Mouse (Mus musculus): Measurements from ENCODE around the gene Mbd4. TPM values are rescaled to one million over a fixed set of nuclear protein-coding genes. Genes with fewer than 3 reads are reported as not detected.

Gene Mbd4
- polyA plus RNA-seq, 1 experiment from 2014 or later: 10.7 TPM

DNA sequence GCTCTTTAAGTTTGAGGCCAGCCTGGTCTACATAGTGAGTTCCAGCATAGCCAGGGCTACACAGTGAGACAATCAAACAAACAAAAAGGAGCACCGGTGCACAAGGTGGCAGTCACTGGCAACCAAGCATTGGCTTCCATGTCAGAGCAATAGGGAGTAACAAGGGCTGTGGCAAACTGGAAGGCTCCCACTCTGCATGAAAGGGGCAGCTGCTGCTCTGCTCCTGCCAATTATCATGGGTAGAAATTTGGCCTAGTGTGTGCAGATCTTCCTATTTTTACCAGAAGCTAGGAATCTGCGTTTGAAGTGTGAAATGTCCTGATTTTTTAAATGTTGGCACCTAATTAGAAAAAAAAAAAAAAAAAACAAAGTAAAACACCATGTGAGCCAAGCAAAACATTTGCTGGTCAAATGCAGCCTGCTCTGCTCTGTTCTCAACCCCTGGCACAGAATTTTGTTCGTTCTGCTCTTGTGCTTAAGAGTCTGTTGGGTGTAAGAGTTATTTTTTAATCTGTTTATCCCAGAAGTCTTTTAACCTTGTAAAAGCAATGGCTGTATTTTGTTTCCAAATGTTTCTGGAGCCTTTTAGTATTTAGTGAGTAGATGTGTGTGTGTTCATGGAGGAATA lies 2.7 kb upstream of the Mbd4 start:
- no peak for ATAC-seq (ENCODE audit: low FRiP score)

GRCm38 (mm10) chr6:115854432-115854831 lies 1.3 kb upstream of the Mbd4 start:
- Histone ChIP-seq H3K9ac (no peak overlapping the region), H3K9me3 (no peaks in the 10 kb centered on the region), H3K4me3 (no peak overlapping the region), H3K36me3 (peaks cover 4% of the 10 kb centered on the region; the same call in 1 of the 2 replicates), H3K27me3 (no peaks in the 10 kb centered on the region), H3K4me2 (no peak overlapping the region), H3K4me1 (replicated peaks) (peaks cover 29% of the 10 kb centered on the region), H3K27ac (no peak overlapping the region)
- WGBS: 73% methylated on average over 2 of the region's 2 CpGs
- ATAC-seq (ENCODE audit: low FRiP score): no peak

More for the DNA sequence above, 2.7 kb upstream of the Mbd4 start:
- Histone ChIP-seq H3K4me1 (replicated peaks) (peaks cover 30% of the 10 kb centered on the region), H3K4me2 (no peak overlapping the region), H3K4me3 (no peak overlapping the region), H3K36me3 (no peaks in the 10 kb centered on the region), H3K9me3 (no peaks in the 10 kb centered on the region), H3K27me3 (no peaks in the 10 kb centered on the region), H3K27ac (no peak overlapping the region), H3K9ac (no peak overlapping the region; the same call in 1 of the 2 replicates)
- 86% methylated on average over 3 of the region's 3 CpGs for WGBS

DNA sequence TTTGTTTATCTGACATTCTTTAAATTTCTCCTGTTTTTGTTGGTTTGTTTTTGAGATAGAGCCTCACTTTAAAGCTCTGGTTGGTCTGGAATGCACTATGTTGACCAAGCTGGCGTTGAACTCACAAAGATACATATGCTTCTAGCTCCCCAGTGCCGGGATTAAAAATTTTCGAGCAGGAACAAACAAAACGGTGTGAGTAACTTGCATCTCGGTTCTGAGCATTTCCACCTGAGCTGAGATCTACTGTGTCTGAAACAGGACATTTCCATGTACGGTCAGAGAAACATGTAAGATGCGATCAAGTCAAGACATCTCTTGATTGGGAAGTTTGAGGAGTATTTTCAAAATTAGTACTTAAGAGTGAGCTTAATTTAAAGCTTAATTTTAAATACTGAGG lies 814 bp upstream of the Mbd4 start:
- Histone ChIP-seq H3K4me3 (peak overlapping the region; percentile 57), H3K36me3 (peaks cover 8% of the 10 kb centered on the region; the same call in 1 of the 2 replicates), H3K9ac (peak overlapping the region; percentile 68), H3K9me3 (no peaks in the 10 kb centered on the region), H3K27ac (peak overlapping the region; percentile 86), H3K4me2 (peak overlapping the region; percentile 60), H3K4me1 (replicated peaks) (peaks cover 25% of the 10 kb centered on the region), H3K27me3 (no peaks in the 10 kb centered on the region)
- WGBS: 47% methylated on average over 7 of the region's 7 CpGs
- no peak for ATAC-seq (ENCODE audit: low FRiP score)

DNA sequence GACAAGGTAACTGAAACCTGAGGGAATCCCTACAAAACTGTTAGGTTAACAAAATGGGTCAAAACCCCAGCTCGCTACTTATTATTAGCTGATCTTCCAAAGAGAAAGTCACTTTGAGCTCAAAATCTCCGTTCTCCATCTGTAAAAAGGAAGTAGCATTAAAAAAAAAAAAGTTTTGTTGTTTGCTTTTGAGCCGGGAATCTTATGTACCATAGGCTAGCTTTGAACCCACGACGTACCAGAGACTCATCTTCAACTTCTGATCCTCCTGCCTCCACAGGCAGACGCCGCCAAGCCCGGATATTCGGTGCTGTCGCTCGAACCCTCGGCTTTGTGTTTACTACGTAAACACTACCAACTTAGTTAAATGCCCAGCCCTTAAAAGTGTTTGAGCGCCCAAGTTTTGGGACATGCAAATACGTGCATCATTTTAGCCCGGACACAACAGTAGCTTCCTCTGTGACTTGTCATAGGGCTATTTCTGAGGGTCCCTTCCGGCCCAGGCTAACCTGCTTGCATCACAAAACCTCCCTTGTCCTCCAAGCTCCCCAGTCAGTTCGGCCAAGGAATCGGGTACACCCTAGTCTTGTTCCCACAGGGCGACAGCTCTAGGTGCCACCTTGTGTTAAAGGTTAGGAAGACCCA lies 603 bp downstream of the Mbd4 start:
- Histone ChIP-seq H3K27me3 (no peaks in the 10 kb centered on the region), H3K4me2 (peak overlapping the region; percentile 83), H3K36me3 (peaks cover 17% of the 10 kb centered on the region), H3K27ac (peak overlapping the region; percentile 83), H3K4me1 (replicated peaks) (peaks cover 24% of the 10 kb centered on the region), H3K9ac (peak overlapping the region; percentile 75), H3K4me3 (peak overlapping the region; percentile 57), H3K9me3 (no peaks in the 10 kb centered on the region)
- no peak for ATAC-seq (ENCODE audit: low FRiP score)
- WGBS: 4% methylated on average over 20 of the region's 20 CpGs

GRCm38 (mm10) chr6:115848598-115849304 lies 4.4 kb downstream of the Mbd4 start:
- WGBS: 94% methylated on average over 10 of the region's 10 CpGs
- Histone ChIP-seq H3K4me3 (no peak overlapping the region), H3K27ac (no peak overlapping the region), H3K36me3 (peaks cover 30% of the 10 kb centered on the region), H3K4me1 (replicated peaks) (peaks cover 15% of the 10 kb centered on the region), H3K9ac (peak overlapping the region; percentile 14; the same call in 1 of the 2 replicates), H3K27me3 (no peaks in the 10 kb centered on the region), H3K4me2 (no peak overlapping the region), H3K9me3 (no peaks in the 10 kb centered on the region)
- ATAC-seq (ENCODE audit: low FRiP score): no peak

GRCm38 (mm10) chr6:115846640-115847411 lies 6.3 kb downstream of the Mbd4 start:
- Histone ChIP-seq H3K36me3 (peaks cover 44% of the 10 kb centered on the region), H3K27ac (no peak overlapping the region)
- no peak for ATAC-seq (ENCODE audit: low FRiP score)

GRCm38 (mm10) chr6:115845006-115845405 lies 8.2 kb downstream of the Mbd4 start:
- no peak for ATAC-seq (ENCODE audit: low FRiP score)
- Histone ChIP-seq H3K36me3 (peaks cover 45% of the 10 kb centered on the region), H3K9ac (no peak overlapping the region), H3K4me1 (replicated peaks) (no peaks in the 10 kb centered on the region), H3K9me3 (no peaks in the 10 kb centered on the region), H3K4me3 (no peak overlapping the region), H3K27ac (no peak overlapping the region), H3K27me3 (no peaks in the 10 kb centered on the region), H3K4me2 (no peak overlapping the region)
- 95% methylated on average over 4 of the region's 4 CpGs for WGBS

More at GRCm38 (mm10) chr6:115846640-115847411, 6.3 kb downstream of the Mbd4 start:
- WGBS: 44% methylated on average over 8 of the region's 8 CpGs
- Histone ChIP-seq H3K4me2 (no peak overlapping the region), H3K9me3 (no peaks in the 10 kb centered on the region), H3K4me1 (replicated peaks) (peaks cover 2% of the 10 kb centered on the region), H3K4me3 (no peak overlapping the region), H3K27me3 (no peaks in the 10 kb centered on the region), H3K9ac (no peak overlapping the region)

GRCm38 (mm10) chr6:115838745-115839144 lies 14.4 kb downstream of the Mbd4 start:
- Histone ChIP-seq H3K27ac (no peak overlapping the region), H3K36me3 (peaks cover 19% of the 10 kb centered on the region), H3K27me3 (no peaks in the 10 kb centered on the region), H3K4me3 (peak overlapping the region; percentile 36), H3K9ac (no peak overlapping the region), H3K4me2 (peak overlapping the region; percentile 67), H3K4me1 (replicated peaks) (peaks cover 17% of the 10 kb centered on the region), H3K9me3 (no peaks in the 10 kb centered on the region)
- peak; percentile 44; the same call in 1 of the 2 replicates for ATAC-seq (ENCODE audit: low FRiP score)
- 68% methylated on average over 5 of the region's 5 CpGs for WGBS

GRCm38 (mm10) chr6:115838161-115838597 lies 15.0 kb downstream of the Mbd4 start, which contains the start of gene Efcab12:
Efcab12 (minus strand) TSS chr6:115838412.
- Histone ChIP-seq H3K27me3 (no peaks in the 10 kb centered on the region), H3K9me3 (no peaks in the 10 kb centered on the region), H3K36me3 (peaks cover 13% of the 10 kb centered on the region), H3K4me1 (replicated peaks) (peaks cover 17% of the 10 kb centered on the region), H3K27ac (peak within 1 kb of the TSS; percentile 66), H3K4me3 (peak within 1 kb of the TSS; percentile 36), H3K9ac (peak within 1 kb of the TSS; percentile 64), H3K4me2 (peak within 1 kb of the TSS; percentile 67)
- 2% methylated on average over 19 of the region's 19 CpGs for WGBS
- ATAC-seq (ENCODE audit: low FRiP score): peak; percentile 95

DNA sequence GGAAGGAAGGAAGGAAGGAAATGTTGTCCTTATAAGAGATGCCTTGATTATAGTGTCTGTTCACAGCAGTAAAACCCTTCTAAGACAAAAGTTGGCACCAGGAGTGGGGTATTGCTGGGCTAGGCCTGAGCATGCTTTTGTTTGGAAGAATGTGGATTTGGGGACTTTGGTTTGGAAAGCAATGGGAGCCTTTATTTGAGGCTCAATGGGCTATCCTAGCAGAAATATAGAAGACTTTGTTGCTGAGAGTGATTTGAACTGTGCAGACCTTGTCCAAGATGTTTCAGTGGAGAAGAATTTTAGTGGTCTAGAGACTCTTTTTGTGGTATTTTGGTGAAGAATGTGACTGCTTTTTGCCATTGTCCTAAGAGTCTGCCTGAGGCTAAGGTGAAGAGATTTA lies 19.3 kb downstream of the Mbd4 start:
- H3K27me3 ChIP-seq: no peaks in the 10 kb centered on the region
- H3K4me3 ChIP-seq: no peak overlapping the region
- H3K9ac ChIP-seq: no peak overlapping the region
- peaks cover 17% of the 10 kb centered on the region for H3K4me1 ChIP-seq (replicated peaks)
- H3K4me2 ChIP-seq: no peak overlapping the region
- no peaks in the 10 kb centered on the region for H3K36me3 ChIP-seq
- ATAC-seq (ENCODE audit: low FRiP score): no peak
- no peaks in the 10 kb centered on the region for H3K9me3 ChIP-seq
- no peak overlapping the region for H3K27ac ChIP-seq

- Histone ChIP-seq H3K4me3 (no peak overlapping the region), H3K27ac (no peak overlapping the region), H3K27me3 (no peaks in the 10 kb centered on the region), H3K9me3 (no peaks in the 10 kb centered on the region), H3K9ac (no peak overlapping the region), H3K4me2 (no peak overlapping the region), H3K36me3 (no peaks in the 10 kb centered on the region), H3K4me1 (replicated peaks) (peaks cover 5% of the 10 kb centered on the region)
- WGBS: 88% methylated on average over 2 of the region's 2 CpGs
- ATAC-seq (ENCODE audit: low FRiP score): no peak
Measured at GRCm38 (mm10) chr6:115832152-115832850, 20.9 kb downstream of the Mbd4 start.

Measured in hindbrain, embryonic 13.5 days (tissue).